Mouse (Mus musculus) heart, postnatal 4 days (tissue): Measurements from ENCODE around the gene Ceacam19. TPM values are rescaled to one million over a fixed set of nuclear protein-coding genes. Genes with fewer than 3 reads are reported as not detected.
"Not testable (repeated sequence)": the region's sequence is repeated elsewhere in the genome, so short reads cannot be mapped to it uniquely, and the experiment has no call there.

ENCODE experiments used
- DNase-seq: peaks from one replicate; pipeline ENCODE4 v3.0.0; 2021
- total RNA-seq, 2 experiments: library from RNA; stranded (reverse); gene quantifications; 2 replicates each; pipeline ENCODE4 v1.2.3; 2021

Ceacam19 gene
- not detected for total RNA-seq

- no peak for DNase-seq
Measured at GRCm38 (mm10) chr7:19887849-19888248, at the start of gene Ceacam19. Gene Ceacam19 (minus strand): TSS chr7:19887965.

GRCm38 (mm10) chr7:19937229-19937821 is 49.6 kb upstream of the Ceacam19 start:
- no peak for DNase-seq

- peak; percentile 50 for DNase-seq
Measured at GRCm38 (mm10) chr7:19935961-19936360, 48.2 kb upstream of the Ceacam19 start.

- peak; percentile 55 for DNase-seq
Measured at GRCm38 (mm10) chr7:19935171-19935751, 47.5 kb upstream of the Ceacam19 start.

- peak; percentile 90 for DNase-seq
Measured at GRCm38 (mm10) chr7:19932877-19933809, 45.4 kb upstream of the Ceacam19 start.

- DNase-seq = no peak
Measured at GRCm38 (mm10) chr7:19932133-19932876, 44.5 kb upstream of the Ceacam19 start.

- DNase-seq = not testable (repeated sequence)
Measured at GRCm38 (mm10) chr7:19930481-19930880, 42.7 kb upstream of the Ceacam19 start.

- no peak for DNase-seq
Measured at GRCm38 (mm10) chr7:19928486-19928885, 40.7 kb upstream of the Ceacam19 start.

- DNase-seq = no peak
Measured at GRCm38 (mm10) chr7:19926849-19927480, 39.2 kb upstream of the Ceacam19 start.

GRCm38 (mm10) chr7:19925376-19925775 is 37.6 kb upstream of the Ceacam19 start:
- no peak for DNase-seq

- no peak for DNase-seq
Measured at GRCm38 (mm10) chr7:19923797-19924196, 36.0 kb upstream of the Ceacam19 start.

- DNase-seq = no peak
Measured at GRCm38 (mm10) chr7:19923354-19923753, 35.6 kb upstream of the Ceacam19 start.

- peak; percentile 85 for DNase-seq
Measured at GRCm38 (mm10) chr7:19920506-19921261, 32.9 kb upstream of the Ceacam19 start, which contains the start of gene Pvr. Gene Pvr (minus strand): TSS chr7:19921160.

GRCm38 (mm10) chr7:19920166-19920505 is 32.4 kb upstream of the Ceacam19 start:
- no peak for DNase-seq

- DNase-seq = no peak
Measured at GRCm38 (mm10) chr7:19914558-19914957, 26.8 kb upstream of the Ceacam19 start.

GRCm38 (mm10) chr7:19911695-19912524 is 24.1 kb upstream of the Ceacam19 start:
- no peak for DNase-seq

GRCm38 (mm10) chr7:19911292-19911658 is 23.5 kb upstream of the Ceacam19 start:
- no peak for DNase-seq

- peak; percentile 92 for DNase-seq
Measured at GRCm38 (mm10) chr7:19910421-19911291, 22.9 kb upstream of the Ceacam19 start.

GRCm38 (mm10) chr7:19889881-19890280 is 2.1 kb upstream of the Ceacam19 start:
- DNase-seq = peak; percentile 67
